Mouse (Mus musculus): ENCODE measurements around the gene Gmnn.

Gene Gmnn

DNA sequence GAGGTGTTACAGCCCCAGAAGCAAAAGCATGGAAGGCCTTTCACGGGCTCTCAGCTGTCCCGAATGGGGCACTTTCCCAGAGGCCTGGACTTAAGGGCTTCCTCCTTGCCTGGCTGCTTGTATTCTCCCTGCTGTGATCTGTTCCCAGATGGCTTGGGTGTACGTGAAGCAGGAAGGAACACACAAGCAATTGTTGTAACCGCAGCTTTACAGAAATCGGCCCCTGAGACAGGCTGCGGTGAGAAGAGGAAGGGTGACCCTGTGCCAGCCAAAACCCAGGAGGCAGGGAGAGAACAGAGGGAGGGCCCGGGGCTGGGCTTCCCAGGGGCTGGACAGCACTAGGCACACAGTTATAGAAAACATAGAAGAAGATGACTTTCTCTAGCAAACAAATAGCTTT lies 50.8 kb downstream of the Gmnn start:
- no peaks in the 10 kb centered on the region for H3K9me3 ChIP-seq (ENCODE audit: low read length)
- no peak for TF ChIP-seq POU5F1 (IDR thresholded peaks at IDR 0.05; ENCODE audit: borderline replicate concordance, low read length)
- TF ChIP-seq CTCF (conservative IDR thresholded peaks at IDR 0.05; ENCODE audit: low read length): no peak
- TF ChIP-seq NANOG (IDR thresholded peaks at IDR 0.05; ENCODE audit: borderline replicate concordance, low read length): no peak
- H3K4me3 ChIP-seq (replicated peaks; ENCODE audit: low read length): no peak overlapping the region
- H3K36me3 ChIP-seq (ENCODE audit: insufficient read depth, low read length): no peaks in the 10 kb centered on the region
- peaks cover 18% of the 10 kb centered on the region for H3K27me3 ChIP-seq (ENCODE audit: insufficient read depth, low read length)
- H3K4me1 ChIP-seq (replicated peaks; ENCODE audit: low read depth, low read length): peaks cover 16% of the 10 kb centered on the region

DNA sequence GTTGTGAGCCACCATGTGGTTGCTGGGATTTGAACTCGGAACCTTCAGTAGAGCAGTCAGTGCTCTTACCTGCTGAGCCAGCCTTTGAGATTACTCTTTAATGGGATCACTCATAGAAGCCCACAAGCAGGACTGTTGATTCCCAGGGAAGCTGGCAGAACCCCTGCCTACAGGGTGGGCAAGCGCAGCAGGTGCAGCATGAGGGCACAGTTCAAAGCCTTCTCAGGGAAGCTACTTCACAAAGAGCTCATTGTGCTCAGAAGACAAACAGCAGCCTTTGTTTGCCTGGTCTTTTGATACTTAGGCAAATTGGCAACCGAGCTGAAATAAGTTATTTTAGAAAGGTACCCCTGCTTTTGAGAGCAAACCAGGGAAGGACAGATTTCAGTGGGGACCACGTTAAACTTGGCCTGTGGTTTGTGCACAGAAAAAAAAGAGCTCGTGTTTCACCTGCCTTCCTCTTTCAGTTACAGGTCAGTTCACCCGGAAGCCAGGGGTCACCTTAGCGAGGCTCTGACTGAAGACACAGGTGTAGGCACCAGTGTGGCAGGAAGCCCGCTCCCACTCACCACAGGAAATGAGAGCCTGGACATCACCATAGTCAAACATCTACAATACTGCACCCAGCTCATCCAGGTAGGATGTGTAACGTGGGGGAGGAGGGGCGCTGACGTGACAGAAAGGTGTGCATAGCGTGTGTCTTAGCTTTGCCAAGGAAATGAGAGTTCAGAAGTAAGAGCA lies 51.9 kb downstream of the Gmnn start:
- Histone ChIP-seq H3K4me1 (replicated peaks; ENCODE audit: low read depth, low read length) (peaks cover 16% of the 10 kb centered on the region), H3K27me3 (ENCODE audit: insufficient read depth, low read length) (peaks cover 11% of the 10 kb centered on the region), H3K9me3 (ENCODE audit: low read length) (no peaks in the 10 kb centered on the region), H3K36me3 (ENCODE audit: insufficient read depth, low read length) (no peaks in the 10 kb centered on the region), H3K4me3 (replicated peaks; ENCODE audit: low read length) (no peak overlapping the region)
- TF ChIP-seq POU5F1 (IDR thresholded peaks at IDR 0.05; ENCODE audit: borderline replicate concordance, low read length) (no peak), NANOG (IDR thresholded peaks at IDR 0.05; ENCODE audit: borderline replicate concordance, low read length) (no peak), CTCF (conservative IDR thresholded peaks at IDR 0.05; ENCODE audit: low read length) (no peak)

DNA sequence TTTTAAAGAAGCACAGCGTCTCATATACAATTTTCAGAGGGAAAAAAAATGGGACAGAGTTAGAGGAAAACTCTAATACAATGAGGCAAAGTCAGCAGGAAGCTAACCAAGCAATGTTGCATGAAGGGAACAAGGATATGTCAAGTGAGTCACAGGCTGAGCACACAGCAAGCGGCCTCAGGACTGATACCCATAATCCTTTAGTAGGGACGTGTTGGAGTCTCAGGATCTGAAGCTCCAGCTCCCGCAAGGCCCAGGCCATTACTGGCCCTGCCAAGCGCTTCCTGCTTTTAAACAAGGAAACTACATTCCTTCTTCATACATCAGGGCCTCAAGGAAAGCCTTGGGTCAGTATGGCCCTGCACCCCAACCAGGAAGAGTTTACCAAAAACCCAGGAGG lies 59.6 kb downstream of the Gmnn start:
- no peaks in the 10 kb centered on the region for H3K36me3 ChIP-seq (ENCODE audit: insufficient read depth, low read length)
- H3K4me1 ChIP-seq (replicated peaks; ENCODE audit: low read depth, low read length): peaks cover 30% of the 10 kb centered on the region
- no peak overlapping the region for H3K4me3 ChIP-seq (replicated peaks; ENCODE audit: low read length)
- H3K27me3 ChIP-seq (ENCODE audit: insufficient read depth, low read length): peaks cover 5% of the 10 kb centered on the region; the same call in 1 of the 2 replicates
- H3K9me3 ChIP-seq (ENCODE audit: low read length): no peaks in the 10 kb centered on the region
- TF ChIP-seq NANOG (IDR thresholded peaks at IDR 0.05; ENCODE audit: borderline replicate concordance, low read length) (no peak), POU5F1 (IDR thresholded peaks at IDR 0.05; ENCODE audit: borderline replicate concordance, low read length) (no peak), CTCF (conservative IDR thresholded peaks at IDR 0.05; ENCODE audit: low read length) (no peak)

Measured in E14TG2a.4 (cell line).